Mouse (Mus musculus) stomach, embryonic 16.5 days (tissue): ENCODE results near the gene Hist3h2ba. TPM values are rescaled to one million over a fixed set of nuclear protein-coding genes. Genes with fewer than 3 reads are reported as not detected.

ENCODE experiments used
- ATAC-seq: fragments of 200-750 bp; cut with Nextera tagmentation; 2 replicates; pipeline ENCODE4 v1.8.0; 2017; ENCODE audit warnings: moderate number of reproducible peaks, moderate TSS enrichment; ENCODE audit not compliant: insufficient read depth, low FRiP score
- H3K27ac ChIP-seq: fragments of 300-500 bp; sonication (generic); 2 replicates; pipeline ENCODE4 v1.5.1; 2014; ENCODE audit warnings: low read length
- H3K27me3 ChIP-seq: fragments of 300-500 bp; sonication (generic); 2 replicates; pipeline ENCODE4 v1.6.1; 2014; ENCODE audit warnings: low read length, control low read depth, mixed read lengths; ENCODE audit not compliant: control insufficient read depth, insufficient read depth
- H3K36me3 ChIP-seq: fragments of 300-500 bp; sonication (generic); 2 replicates; pipeline ENCODE4 v1.6.1; 2014; ENCODE audit warnings: low read length; ENCODE audit not compliant: control insufficient read depth, insufficient read depth
- H3K4me1 ChIP-seq: fragments of 300-500 bp; sonication (generic); 2 replicates; pipeline ENCODE4 v1.6.1; 2014; ENCODE audit warnings: low read length, control low read depth, mixed read lengths; ENCODE audit not compliant: control insufficient read depth, insufficient read depth
- H3K4me2 ChIP-seq: fragments of 300-500 bp; sonication (generic); 2 replicates; pipeline ENCODE4 v1.6.1; 2014; ENCODE audit warnings: low read depth, low read length, mixed read lengths
- H3K4me3 ChIP-seq: fragments of 300-500 bp; sonication (generic); replicated peaks from 2 replicates; pipeline ENCODE4 v1.5.1; 2014; ENCODE audit warnings: mild to moderate bottlenecking, low read length
- H3K9ac ChIP-seq: fragments of 300-500 bp; sonication (generic); 2 replicates; pipeline ENCODE4 v1.6.1; 2014; ENCODE audit warnings: low read length
- H3K9me3 ChIP-seq: fragments of 300-500 bp; sonication (generic); replicated peaks from 2 replicates; pipeline ENCODE4 v1.6.1; 2016; ENCODE audit warnings: low read length, control low read depth; ENCODE audit not compliant: control insufficient read depth
- WGBS: fragments of 180-500 bp; shearing (Covaris S2); extraction: QIAGEN DNeasy Blood & Tissue Kit; methylation state at CpG from one replicate; pipeline ENCODE4 v1.1.7; 2014; 5-methylcytosine and 5-hydroxymethylcytosine counted together
- polyA plus RNA-seq: library from polyadenylated mRNA; unstranded; fragments of >200 nt; fragmentation: Nextera tagmentation; extraction: Ambion mirVana; gene quantifications from 2 replicates; pipeline ENCODE4 v1.2.1, GENCODE M21; 2015

The Hist3h2ba gene
- polyA plus RNA-seq, 1 experiment from 2014 or later = 50.7 TPM

- no peaks in the 10 kb centered on the region for H3K27me3 ChIP-seq
- H3K27ac ChIP-seq = no peak overlapping the region
- H3K4me3 ChIP-seq = no peak overlapping the region
- ATAC-seq = peak; percentile 25; the same call in 1 of the 2 replicates
- H3K9ac ChIP-seq = no peak overlapping the region
- H3K9me3 ChIP-seq = no peaks in the 10 kb centered on the region
- H3K4me1 ChIP-seq = no peaks in the 10 kb centered on the region
- H3K36me3 ChIP-seq = peaks cover 3% of the 10 kb centered on the region; the same call in 1 of the 2 replicates
- WGBS = 82% methylated on average over 8 of the region's 8 CpGs
- no peak overlapping the region for H3K4me2 ChIP-seq
Observed at GRCm38 (mm10) chr11:58969027-58969426, 20.3 kb downstream of the Hist3h2ba start.

- Histone ChIP-seq H3K9ac (no peak overlapping the region), H3K36me3 (peaks cover 4% of the 10 kb centered on the region; the same call in 1 of the 2 replicates), H3K27ac (no peak overlapping the region), H3K27me3 (no peaks in the 10 kb centered on the region), H3K4me3 (no peak overlapping the region), H3K4me1 (no peaks in the 10 kb centered on the region), H3K4me2 (no peak overlapping the region), H3K9me3 (no peaks in the 10 kb centered on the region)
- no peak for ATAC-seq
- 52% methylated on average over 6 of the region's 6 CpGs for WGBS
Observed at GRCm38 (mm10) chr11:58969659-58970058, 20.9 kb downstream of the Hist3h2ba start.

GRCm38 (mm10) chr11:58970831-58971530 is 22.3 kb downstream of the Hist3h2ba start:
- peaks cover 6% of the 10 kb centered on the region; the same call in 1 of the 2 replicates for H3K36me3 ChIP-seq
- WGBS = 88% methylated on average over 21 of the region's 21 CpGs
- no peak for ATAC-seq
- H3K27ac ChIP-seq = no peak overlapping the region
- no peaks in the 10 kb centered on the region for H3K9me3 ChIP-seq
- no peaks in the 10 kb centered on the region for H3K4me1 ChIP-seq
- H3K4me2 ChIP-seq = no peak overlapping the region
- H3K9ac ChIP-seq = no peak overlapping the region
- H3K27me3 ChIP-seq = no peaks in the 10 kb centered on the region
- no peak overlapping the region for H3K4me3 ChIP-seq

- no peaks in the 10 kb centered on the region for H3K9me3 ChIP-seq
- H3K27me3 ChIP-seq = no peaks in the 10 kb centered on the region
- H3K27ac ChIP-seq = no peak overlapping the region
- peaks cover 6% of the 10 kb centered on the region; the same call in 1 of the 2 replicates for H3K36me3 ChIP-seq
- no peak overlapping the region for H3K4me2 ChIP-seq
- no peaks in the 10 kb centered on the region for H3K4me1 ChIP-seq
- WGBS = 89% methylated on average over 3 of the region's 3 CpGs
- no peak overlapping the region for H3K4me3 ChIP-seq
- ATAC-seq = no peak
- no peak overlapping the region for H3K9ac ChIP-seq
Observed at GRCm38 (mm10) chr11:58971796-58972195, 23.1 kb downstream of the Hist3h2ba start.

GRCm38 (mm10) chr11:58974414-58974813 is 25.7 kb downstream of the Hist3h2ba start:
- Histone ChIP-seq H3K9ac (no peak overlapping the region), H3K9me3 (no peaks in the 10 kb centered on the region), H3K27ac (no peak overlapping the region), H3K4me3 (no peak overlapping the region), H3K36me3 (peaks cover 6% of the 10 kb centered on the region; the same call in 1 of the 2 replicates), H3K27me3 (no peaks in the 10 kb centered on the region), H3K4me1 (peaks cover 11% of the 10 kb centered on the region), H3K4me2 (no peak overlapping the region)
- 91% methylated on average over 3 of the region's 3 CpGs for WGBS
- no peak for ATAC-seq

- H3K9ac ChIP-seq = peak overlapping the region; percentile 92
- H3K36me3 ChIP-seq = peaks cover 4% of the 10 kb centered on the region
- H3K4me1 ChIP-seq = peaks cover 28% of the 10 kb centered on the region
- no peak for ATAC-seq
- peak overlapping the region; percentile 76 for H3K4me3 ChIP-seq
- peak overlapping the region; percentile 99 for H3K4me2 ChIP-seq
- no peaks in the 10 kb centered on the region for H3K27me3 ChIP-seq
- under 1% methylated on average over 29 of the region's 29 CpGs for WGBS
- H3K27ac ChIP-seq = peak overlapping the region; percentile 80
- H3K9me3 ChIP-seq = no peaks in the 10 kb centered on the region
Observed at GRCm38 (mm10) chr11:58977150-58977549, 28.4 kb downstream of the Hist3h2ba start.

GRCm38 (mm10) chr11:58977607-58978026 is 28.9 kb downstream of the Hist3h2ba start:
- Histone ChIP-seq H3K9ac (peak overlapping the region; percentile 92), H3K4me3 (peak overlapping the region; percentile 76), H3K4me2 (peak overlapping the region; percentile 99), H3K4me1 (peaks cover 28% of the 10 kb centered on the region), H3K9me3 (no peaks in the 10 kb centered on the region), H3K36me3 (peaks cover 5% of the 10 kb centered on the region), H3K27ac (peak overlapping the region; percentile 80), H3K27me3 (no peaks in the 10 kb centered on the region)
- no peak for ATAC-seq
- WGBS = 0% methylated on average over 21 of the region's 21 CpGs

- Histone ChIP-seq H3K36me3 (peaks cover 7% of the 10 kb centered on the region), H3K9me3 (no peaks in the 10 kb centered on the region), H3K4me1 (peaks cover 28% of the 10 kb centered on the region), H3K4me2 (peak within 1 kb of the TSS; percentile 99), H3K9ac (peak within 1 kb of the TSS; percentile 92), H3K4me3 (peak within 1 kb of the TSS; percentile 76), H3K27ac (peak within 1 kb of the TSS; percentile 80), H3K27me3 (no peaks in the 10 kb centered on the region)
- WGBS = under 1% methylated on average over 64 of the region's 64 CpGs
- ATAC-seq = peak; percentile 54
Observed at GRCm38 (mm10) chr11:58978027-58978705, 29.4 kb downstream of the Hist3h2ba start, which contains the start of gene Trim11. Gene Trim11, plus strand, starts transcription at chr11:58978093.

GRCm38 (mm10) chr11:58978706-58979030 is 29.9 kb downstream of the Hist3h2ba start:
- peak overlapping the region; percentile 92 for H3K9ac ChIP-seq
- H3K27me3 ChIP-seq = no peaks in the 10 kb centered on the region
- H3K4me2 ChIP-seq = peak overlapping the region; percentile 99
- H3K36me3 ChIP-seq = peaks cover 7% of the 10 kb centered on the region
- H3K4me3 ChIP-seq = peak overlapping the region; percentile 76
- WGBS = 2% methylated on average over 5 of the region's 5 CpGs
- peaks cover 28% of the 10 kb centered on the region for H3K4me1 ChIP-seq
- H3K27ac ChIP-seq = peak overlapping the region; percentile 80
- ATAC-seq = no peak
- H3K9me3 ChIP-seq = no peaks in the 10 kb centered on the region
